Mouse (Mus musculus): ENCODE data around the gene Mbd6. TPM values are rescaled to one million over a fixed set of nuclear protein-coding genes. Genes with fewer than 3 reads are reported as not detected.
"Not testable (repeated sequence)": the region's sequence is repeated elsewhere in the genome, so short reads cannot be mapped to it uniquely, and the experiment has no call there.

Gene Mbd6
- total RNA-seq, 2 experiments from 2014 or later: 16.7 to 20.2 TPM

DNA sequence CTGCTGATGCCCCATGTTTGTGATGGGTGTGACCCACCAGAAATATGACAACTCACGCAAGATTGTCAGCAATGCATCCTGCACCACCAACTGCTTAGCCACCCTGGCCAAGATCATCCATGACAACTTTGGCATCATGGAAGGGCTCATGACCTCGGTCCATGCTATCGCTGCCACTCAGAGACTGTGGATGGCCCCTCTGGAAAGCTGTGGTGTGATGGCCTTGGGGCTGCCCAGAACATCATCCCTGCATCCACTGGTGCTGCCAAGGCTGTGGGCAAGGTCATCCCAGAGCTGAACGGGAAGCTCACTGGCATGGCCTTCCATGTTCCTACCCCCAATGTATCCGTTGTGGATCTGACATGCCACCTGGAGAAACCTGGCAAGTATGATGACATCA, 24.7 kb upstream of the Mbd6 start:
- DNase-seq: not testable (repeated sequence)

DNA sequence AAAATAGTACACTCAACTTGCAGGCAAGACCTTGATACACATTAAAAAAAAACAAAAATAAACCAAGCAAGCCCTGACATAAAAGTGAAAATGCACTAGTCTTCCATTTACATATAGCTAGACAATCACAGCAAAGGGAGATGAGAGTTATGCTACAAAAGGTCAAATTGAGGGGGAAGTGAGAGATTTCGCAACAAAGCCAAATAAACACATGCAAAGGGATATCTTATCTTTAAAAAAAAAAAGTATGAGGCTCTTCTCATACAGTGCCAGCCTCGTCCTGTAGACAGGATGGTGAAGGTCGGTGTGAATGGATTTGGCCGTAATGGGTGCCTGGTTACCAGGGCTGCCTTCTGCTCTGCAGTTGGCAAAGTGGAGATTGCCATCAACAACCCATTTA, 24.0 kb upstream of the Mbd6 start:
- no peak for DNase-seq

DNA sequence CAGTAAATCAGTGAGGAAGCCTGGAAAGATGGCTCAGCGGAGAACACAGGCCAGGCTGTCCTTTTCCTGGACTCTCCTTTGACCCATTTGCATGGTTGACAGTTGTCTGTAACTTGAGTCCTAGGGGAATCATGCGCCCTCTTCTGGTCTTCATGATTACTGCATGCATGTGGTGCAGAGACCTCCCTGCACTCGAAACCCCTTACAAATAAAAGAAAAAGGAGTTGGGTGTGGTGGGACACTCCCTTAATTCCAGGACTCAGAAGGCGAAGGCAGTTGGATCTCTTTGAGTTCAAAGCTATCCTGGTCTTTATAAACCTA, 23.5 kb upstream of the Mbd6 start:
- DNase-seq: peak; percentile 89 to 90

DNA sequence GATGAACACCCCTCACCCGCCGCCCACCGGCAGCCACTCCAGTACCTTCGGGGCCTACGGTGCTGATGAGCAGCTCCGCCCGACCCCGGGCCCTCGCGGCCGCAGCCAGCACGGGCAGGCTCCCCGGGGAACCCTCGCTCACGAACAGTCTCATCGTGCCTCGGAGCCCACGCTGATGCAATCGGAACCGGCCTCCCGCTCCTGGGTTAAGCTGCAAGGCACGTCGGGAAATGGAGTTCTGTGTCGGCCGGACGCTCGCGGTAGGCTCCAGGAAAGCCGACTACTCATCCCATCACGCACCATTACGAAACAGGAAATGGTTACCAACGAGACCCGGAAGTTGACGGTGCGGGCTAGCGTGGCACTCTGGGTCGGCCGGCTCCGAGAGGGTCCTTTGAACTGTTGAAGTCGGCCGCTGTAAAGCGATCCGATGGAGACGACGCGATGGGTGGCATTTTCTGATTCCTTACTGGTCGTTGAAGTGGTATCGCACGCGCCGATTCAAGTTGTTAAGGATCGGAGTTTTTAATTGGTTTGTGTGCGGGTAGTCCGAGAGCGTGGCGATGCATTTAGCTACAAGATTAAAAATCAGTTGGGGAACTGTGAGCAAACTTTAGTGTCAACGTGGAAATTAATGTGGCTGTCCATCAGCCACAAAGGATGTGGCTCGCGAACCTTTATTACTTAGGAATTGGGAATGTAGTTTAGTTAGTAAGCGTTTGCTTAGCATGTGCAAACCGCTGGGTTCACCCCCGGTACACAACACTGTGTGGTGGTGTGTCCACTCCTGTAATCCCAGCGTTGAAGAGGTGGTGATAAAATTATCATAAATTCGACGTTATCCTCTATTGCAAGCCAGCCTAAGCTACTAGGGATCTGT, 22.9 kb upstream of the Mbd6 start, which contains the start of gene Mars:
TSS of gene Mars (minus strand) at position 311 of the 880 bp plus-strand sequence.
- peak; percentile 98 to 99 for DNase-seq

DNA sequence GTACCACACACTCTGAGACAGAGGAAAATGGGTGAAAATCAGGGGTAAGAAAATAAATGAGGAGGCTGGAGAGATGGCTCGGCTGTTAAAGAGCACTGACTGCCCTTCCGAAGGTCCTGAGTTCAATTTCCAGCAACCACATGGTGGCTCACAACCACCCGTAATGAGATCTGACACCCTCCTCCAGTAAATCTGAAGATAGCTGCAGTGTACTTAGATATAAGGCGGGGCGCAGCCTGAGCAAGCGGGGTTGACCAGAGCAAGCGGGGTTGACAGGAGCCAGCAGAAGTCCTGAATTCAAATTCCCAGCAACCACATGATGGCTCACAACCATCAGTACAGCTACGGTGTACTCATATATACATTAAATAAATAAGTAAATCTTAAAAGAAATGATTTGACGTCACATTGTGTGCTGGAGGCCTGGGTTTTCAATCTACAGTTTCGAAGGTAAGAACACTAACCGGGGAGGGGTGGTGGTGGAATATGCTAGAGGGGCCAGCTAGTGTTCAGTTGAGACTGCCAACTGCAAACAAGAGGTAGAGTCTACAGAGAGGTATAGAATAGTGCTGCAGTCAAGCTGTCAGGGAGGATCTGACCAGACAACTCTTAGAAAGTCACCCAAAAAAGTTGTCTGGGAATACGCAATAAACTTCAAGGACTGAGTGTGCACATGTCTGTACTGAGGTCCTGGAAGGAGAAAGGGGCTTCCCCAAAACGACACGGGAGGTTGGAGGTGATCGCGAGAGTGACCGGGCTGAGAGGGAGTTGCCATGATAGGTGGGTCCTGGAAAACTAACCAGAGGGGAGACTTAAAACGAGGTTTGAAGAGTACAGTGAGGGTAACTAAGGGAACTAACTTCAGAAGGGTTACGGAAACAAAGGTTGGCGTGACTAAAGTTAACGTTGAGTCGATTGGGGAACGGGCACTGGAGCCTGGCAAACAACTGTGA, 22.0 kb upstream of the Mbd6 start:
- DNase-seq: no peak

DNA sequence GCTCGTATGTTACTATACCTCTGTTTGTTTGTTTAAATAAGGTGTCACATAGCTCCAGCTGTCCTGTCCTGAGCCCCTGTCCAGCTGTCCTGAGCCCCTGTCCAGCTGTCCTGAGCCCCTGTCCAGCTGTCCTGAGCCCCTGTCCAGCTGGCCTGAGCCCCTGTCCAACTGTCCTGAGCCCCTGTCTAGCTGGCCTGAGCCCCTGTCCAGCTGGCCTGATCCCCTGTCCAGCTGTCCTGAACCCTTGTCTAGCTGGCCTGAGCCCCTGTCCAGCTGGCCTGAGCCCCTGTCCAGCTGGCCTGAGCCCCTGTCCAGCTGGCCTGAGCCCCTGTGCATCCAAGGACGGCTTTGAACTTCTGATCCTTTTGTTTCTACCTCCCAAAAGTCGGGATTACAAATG, 20.3 kb upstream of the Mbd6 start:
- not testable (repeated sequence) for DNase-seq

DNA sequence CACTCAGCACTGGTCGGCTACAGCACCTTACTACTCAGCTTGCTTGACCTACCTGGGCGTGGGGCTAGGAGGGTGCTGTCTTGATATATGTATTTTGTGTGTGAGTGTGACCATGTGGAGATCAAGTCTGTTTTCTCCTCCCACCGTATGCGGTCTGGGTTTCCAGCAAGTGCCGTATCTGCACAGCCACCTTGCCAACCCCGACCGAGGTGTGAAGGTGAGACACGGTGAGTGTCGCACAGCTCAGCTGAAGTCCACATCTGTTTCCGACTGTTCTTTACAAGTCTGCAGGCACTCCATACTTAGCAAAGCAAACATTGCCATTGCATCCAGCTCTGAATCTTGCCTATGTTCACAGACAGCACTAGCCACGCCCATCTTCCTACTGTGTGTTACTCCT, 14.3 kb upstream of the Mbd6 start:
- no peak for DNase-seq

DNA sequence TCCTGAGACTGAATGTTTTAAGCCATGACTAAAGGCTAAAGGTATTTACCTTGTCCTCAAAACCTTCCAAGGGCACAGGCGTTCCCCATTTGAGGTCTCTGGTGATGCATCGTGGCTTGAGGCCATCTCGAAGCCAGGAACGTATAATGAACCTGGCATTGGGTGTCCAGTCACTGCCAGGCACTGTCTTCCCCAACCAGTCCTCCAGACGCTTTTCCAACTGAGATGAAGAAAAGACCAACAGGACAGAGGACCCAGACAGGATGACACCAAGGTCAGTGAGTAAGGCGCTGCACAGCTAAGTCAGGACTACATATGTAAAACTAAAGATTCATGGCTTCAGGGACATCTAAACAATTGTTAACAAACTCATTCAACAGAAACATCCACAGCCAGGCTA, 11.5 kb upstream of the Mbd6 start:
- no peak for DNase-seq

DNA sequence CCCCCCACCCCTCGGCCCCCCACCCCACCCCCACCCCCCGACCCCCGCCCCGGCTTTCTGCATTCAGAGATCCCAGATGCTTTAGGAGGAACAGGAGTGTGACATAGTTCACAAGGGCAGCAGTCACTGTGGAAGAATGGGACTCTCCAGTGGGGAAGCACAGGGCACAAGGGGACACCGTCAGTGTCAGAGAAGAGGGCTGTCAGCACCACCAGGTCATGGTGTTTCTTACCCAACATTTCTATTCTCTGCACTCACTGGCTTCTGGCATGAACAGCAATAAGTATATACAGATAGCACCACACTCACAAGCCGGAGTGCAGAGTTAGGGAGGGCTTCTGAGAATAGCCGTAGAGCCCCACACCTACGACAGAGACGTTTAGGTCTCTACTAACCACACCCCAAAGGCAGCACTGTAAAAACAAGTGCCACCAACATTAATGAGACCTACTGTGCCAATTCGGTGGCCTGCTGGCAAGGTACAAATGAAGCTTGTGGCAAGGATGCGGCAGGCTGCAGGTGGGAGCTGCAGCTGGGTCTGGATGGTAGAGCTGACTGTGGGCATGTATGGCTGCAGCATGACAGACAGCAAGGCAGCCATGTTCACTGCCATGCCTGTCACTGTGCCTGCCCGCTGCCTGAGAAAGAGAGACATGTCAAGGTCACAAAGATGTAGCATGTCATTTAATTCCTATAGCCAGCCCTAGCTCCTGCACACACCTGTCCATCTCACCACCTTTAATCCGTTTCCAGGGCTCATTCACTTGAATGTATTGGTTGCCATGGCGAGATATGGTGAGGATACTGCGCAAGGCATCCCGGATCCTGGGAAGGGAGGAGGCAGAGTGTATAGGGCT, 8.4 kb upstream of the Mbd6 start:
- DNase-seq: no peak

DNA sequence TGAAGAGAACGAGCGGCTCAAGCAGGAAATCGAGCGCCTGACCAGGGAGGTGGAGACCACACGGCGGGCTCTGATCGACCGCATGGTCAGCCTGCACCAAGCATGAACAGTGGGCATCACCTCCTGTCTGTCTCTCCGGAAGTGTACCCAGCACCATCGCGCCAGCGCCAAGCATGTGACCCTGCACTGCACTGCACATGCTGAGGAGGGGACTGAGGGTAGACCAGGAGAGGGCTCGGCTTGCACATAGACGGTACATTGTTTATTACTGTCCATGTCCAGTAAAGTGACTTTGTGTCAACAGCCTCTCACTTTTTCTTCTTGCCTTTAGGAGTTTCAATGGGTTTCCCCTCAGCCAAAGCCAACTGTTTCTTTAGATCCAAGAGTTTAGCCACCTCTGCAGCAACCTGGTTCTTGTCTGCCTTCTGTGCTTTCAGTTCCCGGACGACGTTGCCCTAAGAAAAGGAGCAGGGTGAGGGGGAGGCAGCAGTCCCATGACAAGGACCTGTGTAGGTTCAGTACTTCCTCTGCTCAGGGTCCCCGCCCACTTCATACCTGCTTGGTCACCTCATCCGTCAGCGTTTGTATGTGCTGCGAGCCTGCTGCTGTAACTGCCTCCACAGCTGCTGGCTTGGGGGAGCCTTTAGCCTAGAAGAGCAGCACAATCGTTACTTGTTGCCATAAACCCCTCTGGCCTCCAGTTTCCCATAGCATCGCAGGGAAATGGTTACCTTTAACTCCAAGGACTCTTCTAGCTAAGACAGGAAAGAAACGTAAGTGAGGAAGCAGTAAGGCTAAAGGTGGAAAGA, 7.4 kb upstream of the Mbd6 start:
- no peak for DNase-seq

DNA sequence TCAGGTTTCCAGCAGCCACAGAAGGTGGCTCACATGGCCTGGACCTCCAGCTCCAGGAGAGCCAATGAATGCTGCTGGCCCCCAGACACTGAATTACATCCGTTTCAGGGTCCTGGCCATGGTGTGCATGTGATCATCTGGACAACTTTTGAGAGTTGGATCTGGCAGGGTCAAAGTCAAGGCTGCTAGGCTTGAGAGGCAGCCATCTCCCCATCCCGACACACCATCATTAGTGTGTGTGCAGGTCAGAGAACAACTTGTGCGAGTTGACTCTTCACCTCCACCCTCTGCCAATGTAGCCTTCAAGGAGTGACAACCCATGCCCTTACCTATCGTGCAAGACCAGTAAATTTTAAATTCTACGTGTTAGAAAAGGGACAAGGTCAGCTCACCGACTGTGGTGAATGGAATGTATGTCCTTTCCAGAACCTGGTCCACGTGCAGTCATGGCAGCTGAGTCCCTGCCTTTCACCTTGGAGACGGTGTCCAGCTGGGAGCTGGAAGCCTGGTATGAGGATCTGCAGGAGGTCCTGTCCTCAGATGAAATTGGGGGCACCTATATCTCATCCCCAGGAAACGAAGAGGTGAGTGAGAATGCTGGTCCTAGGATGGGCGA, 6.2 kb upstream of the Mbd6 start:
- DNase-seq: no peak

DNA sequence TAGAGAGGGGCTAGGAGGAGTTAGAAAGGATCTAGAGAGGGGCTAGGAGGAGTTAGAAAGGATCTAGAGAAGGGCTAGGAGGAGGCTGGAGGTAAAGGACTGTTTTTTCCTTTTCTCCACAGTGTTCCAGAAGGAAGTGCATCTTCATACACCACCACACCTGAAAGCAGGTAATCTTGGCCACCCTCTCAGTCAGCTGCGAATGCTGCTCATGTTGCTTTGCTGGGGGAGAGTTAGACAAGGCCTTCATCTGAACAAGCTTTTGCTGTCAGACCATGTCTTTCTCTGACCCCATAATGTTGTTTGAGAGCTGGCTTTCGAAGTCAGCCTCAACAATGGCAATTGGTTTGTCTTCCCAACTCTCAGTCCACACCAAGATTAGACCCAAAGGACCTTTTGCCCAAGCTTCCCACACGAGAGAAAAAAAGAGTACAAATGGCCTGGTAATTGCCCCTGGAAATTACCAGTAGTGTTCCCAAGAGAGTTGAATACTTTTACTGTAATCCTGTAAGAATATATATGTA, 4.8 kb upstream of the Mbd6 start:
- DNase-seq: no peak

DNA sequence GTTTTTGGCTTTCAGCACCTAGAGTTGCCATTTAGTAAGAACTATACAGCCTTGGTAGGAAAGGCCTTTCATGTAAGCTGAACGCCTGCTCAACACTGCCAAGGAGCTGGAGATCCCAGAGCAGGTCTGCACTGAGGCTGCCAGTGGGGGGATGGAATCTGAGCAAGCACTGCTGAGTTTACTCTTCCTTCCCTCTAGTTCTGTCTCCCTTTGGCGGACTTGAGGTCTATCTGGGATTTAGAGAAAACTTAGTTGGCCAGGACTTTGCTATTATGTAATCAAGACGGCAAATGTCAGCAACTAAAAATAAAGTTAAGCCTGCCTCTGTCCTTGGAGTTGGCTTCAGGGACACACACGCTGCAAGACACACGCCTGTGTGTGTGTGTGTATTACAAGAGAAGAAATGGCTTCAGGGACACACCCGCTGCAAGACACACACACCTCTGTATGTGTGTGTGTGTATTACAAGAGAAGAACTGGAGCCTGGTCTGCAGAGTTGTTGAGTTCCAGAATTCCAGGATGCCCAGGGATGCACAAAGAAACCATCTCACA, 4.2 kb upstream of the Mbd6 start:
- peak; percentile 71 to 77 for DNase-seq

DNA sequence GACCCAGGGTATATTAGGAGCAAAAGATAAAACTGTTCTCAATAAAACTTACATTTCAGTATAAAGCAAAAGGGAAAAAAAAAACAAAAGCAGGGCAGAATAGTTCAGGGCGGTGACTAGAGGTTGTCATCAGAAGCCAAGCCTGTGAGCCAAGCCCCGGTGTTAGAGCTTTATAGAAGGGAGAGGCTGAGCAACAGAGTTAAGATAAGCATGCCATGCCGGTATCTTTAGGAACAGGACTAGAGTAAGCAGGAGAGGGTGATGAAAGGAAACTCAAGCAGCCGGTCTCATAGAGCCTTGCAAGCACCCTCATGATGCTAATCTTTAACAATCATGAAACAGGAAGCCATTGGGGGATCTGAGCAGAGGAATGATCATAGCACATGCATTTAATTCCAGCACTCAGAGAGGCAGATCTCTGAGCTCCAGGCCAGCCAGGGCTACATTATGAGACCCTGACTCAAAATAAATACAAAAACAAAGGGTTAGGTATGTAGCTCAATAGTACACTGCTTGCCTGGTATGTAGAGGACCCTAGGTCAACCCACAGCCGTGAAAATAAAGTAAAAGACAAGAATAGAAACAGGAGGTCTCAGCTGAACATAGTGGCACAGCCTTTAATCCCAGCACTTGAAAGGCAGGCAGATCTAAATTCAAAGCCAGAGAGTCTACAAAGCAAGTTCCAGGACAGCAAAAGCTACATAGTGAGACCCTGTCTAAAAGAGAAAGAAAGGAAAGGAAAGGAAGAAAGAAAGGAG, 3.2 kb upstream of the Mbd6 start:
- DNase-seq: no peak

DNA sequence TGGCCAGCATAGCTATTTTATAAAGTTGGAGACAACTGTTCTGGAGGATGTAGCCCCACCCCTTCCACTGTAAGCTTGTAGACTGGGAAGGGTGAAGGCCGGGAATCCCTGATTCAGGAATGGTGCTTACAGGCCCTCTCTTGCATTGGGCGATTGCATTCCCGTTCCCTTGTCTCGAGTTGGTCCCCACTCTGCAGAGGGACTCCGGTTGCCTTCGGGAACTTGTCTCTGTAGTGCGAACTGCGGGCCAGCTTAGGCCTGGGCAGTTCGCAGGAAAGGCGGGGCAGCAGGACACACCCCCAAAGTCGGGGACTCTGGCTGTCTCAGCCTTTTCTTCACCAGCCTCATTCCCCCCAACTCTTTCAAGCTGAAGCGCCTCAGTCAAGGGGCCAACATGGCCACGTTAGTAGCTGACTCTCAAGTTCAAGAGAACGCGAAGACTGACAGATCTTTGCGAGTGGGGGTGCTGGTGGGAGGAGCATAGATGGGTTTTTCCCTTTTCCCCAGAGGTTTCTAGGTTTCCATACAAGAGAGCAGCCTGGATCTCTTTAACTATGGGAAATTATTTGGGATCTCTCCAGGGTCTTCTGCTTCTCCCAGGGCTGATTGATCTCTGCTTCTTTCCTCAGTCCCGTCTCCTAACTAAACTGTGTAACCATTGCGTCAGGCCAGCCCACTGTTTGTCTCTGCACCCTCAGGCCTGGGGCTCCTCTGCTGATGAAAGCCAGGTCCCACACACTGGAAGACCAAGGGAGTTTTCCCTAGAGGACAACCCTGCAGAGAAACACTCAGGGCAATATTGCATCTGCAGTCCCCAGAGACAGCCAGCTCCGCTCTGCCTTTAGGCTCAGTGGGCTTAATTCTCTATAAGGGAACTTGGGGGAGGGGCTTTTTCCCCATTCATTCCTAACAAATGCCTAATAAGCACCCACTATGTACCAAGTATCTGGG, 2.4 kb upstream of the Mbd6 start:
- DNase-seq: peak; percentile 80 to 87

DNA sequence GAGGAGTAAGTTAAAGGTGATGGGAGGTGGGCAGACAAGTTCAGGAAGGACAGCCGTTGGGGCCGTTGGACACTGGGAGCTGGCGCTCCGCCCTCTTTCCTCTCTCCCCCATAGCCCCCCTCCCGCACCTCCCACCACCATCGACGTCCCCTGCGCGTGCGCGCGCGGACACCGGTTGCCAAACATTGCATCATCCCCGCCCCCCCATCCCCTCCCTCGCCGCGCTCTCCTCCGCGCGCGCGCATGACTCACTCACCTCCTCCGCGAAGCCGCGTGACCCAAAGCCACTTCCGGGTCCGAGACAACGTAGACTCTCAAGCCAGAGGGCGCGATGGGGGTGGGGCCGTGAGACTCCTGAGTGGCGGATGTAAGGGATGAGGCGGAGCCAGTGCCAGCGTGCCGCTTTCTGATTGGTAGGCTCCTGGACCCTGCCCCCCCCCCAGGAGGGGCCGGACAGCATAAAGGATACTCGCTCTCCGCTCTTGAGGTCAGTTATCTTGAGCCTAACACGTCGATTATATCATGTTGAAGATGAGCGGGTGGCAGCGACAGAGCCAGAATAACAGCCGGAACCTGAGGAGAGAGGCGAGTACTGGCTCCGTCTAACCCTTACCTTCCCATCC, 1.6 kb upstream of the Mbd6 start:
- DNase-seq: peak; percentile 100

DNA sequence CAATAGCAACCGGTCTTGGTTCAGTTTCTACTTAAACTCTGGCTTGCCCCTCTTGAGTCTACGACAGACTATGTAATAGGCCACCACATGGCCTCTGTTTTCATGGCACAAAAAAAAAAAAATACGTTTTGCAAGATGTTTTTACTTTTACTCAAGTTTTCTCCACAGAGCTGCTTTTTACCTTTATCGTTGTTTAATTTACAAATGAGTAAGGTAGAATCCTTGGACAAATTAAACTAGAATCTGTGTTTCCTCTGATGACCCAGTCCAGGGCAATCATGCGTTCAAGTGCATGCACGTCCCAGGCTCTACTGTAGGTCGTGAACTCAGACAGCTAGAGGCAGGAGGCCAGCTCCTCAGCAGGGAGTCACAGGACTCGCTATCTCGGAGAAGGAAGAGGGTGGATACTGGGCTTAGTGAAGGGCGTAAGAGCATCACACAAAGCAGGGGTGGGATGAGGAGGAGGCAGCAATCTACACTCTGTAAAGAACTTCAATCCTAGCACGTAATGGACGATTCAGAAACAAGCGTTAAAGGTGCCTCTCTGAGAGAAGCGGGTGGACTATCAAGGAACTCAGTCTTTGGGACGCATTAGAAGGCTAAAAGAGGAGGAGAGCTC, 864 bp upstream of the Mbd6 start:
- peak; percentile 85 for DNase-seq
